Mouse (Mus musculus) midbrain, embryonic 15.5 days (tissue): ENCODE results near the gene Il31. TPM values are rescaled to one million over a fixed set of nuclear protein-coding genes. Genes with fewer than 3 reads are reported as not detected.

Source experiments
- ATAC-seq: fragments of 200-750 bp; cut with Nextera tagmentation; replicated peaks from 2 replicates; pipeline ENCODE4 v1.8.0; 2017; ENCODE audit warnings: moderate TSS enrichment
- H3K27ac ChIP-seq: fragments of 300-500 bp; sonication (generic); 2 replicates; pipeline ENCODE4 v1.5.1; 2015; ENCODE audit warnings: mild to moderate bottlenecking, inconsistent platforms
- H3K27me3 ChIP-seq: fragments of 300-500 bp; sonication (generic); replicated peaks from 2 replicates; pipeline ENCODE4 v1.6.1; 2015; ENCODE audit warnings: inconsistent platforms
- H3K36me3 ChIP-seq: fragments of 300-500 bp; sonication (generic); replicated peaks from 2 replicates; pipeline ENCODE4 v1.6.1; 2015; ENCODE audit warnings: inconsistent platforms
- H3K4me1 ChIP-seq: fragments of 300-500 bp; sonication (generic); 2 replicates; pipeline ENCODE4 v1.6.1; 2015; ENCODE audit warnings: inconsistent platforms
- H3K4me2 ChIP-seq: fragments of 300-500 bp; sonication (generic); 2 replicates; pipeline ENCODE4 v1.6.1; 2015; ENCODE audit warnings: inconsistent platforms, mild to moderate bottlenecking, moderate library complexity
- H3K4me3 ChIP-seq: fragments of 300-500 bp; sonication (generic); 2 replicates; pipeline ENCODE4 v1.5.1; 2015; ENCODE audit warnings: mild to moderate bottlenecking, inconsistent platforms
- H3K9ac ChIP-seq: fragments of 300-500 bp; sonication (generic); 2 replicates; pipeline ENCODE4 v1.6.1; 2015; ENCODE audit warnings: mild to moderate bottlenecking, inconsistent platforms
- H3K9me3 ChIP-seq: fragments of 300-500 bp; sonication (generic); 2 replicates; pipeline ENCODE4 v1.6.1; 2016; ENCODE audit warnings: inconsistent platforms
- WGBS: fragments of 180-500 bp; shearing (Covaris S2); methylation state at CpG from one replicate; pipeline ENCODE4 v1.1.7; 2015; ENCODE audit warnings: mixed read lengths; 5-methylcytosine and 5-hydroxymethylcytosine counted together
- polyA plus RNA-seq: library from polyadenylated mRNA; unstranded; fragments of >200 nt; fragmentation: Nextera tagmentation; extraction: Ambion mirVana; gene quantifications from 2 replicates; pipeline ENCODE4 v1.2.1, GENCODE M21; 2015

Gene Il31
- polyA plus RNA-seq, 1 experiment from 2014 or later = not detected

GRCm38 (mm10) chr5:123461420-123461819 is 27.9 kb downstream of the Il31 start:
- Histone ChIP-seq H3K27me3 (no peaks in the 10 kb centered on the region), H3K9ac (no peak overlapping the region), H3K4me1 (no peaks in the 10 kb centered on the region), H3K9me3 (no peaks in the 10 kb centered on the region), H3K4me3 (no peak overlapping the region), H3K36me3 (no peaks in the 10 kb centered on the region; the same call in 1 of the 2 replicates), H3K4me2 (no peak overlapping the region), H3K27ac (no peak overlapping the region)
- 64% methylated on average over 5 of the region's 5 CpGs for WGBS
- ATAC-seq = no peak

DNA sequence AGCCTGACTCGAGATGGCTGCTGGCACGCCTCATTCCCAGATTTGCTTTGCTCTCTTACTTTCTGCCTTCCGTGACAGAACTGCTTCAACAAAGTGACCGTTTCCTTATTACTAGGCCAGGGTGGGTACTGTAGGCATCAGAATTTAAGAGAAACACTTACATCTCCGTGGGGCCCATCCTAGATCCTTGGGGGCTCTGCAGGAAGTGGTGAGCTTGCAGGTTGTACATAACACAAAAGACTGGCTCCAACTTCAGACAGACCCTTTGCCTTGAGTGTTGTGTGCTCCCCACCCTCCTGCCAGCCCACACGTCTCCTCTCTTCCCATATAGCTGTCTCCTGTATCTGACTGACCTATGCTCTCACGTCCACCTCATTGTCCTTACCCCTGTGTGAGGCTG is 37.4 kb downstream of the Il31 start:
- Histone ChIP-seq H3K27ac (no peak overlapping the region), H3K4me1 (no peaks in the 10 kb centered on the region), H3K9me3 (no peaks in the 10 kb centered on the region), H3K4me2 (no peak overlapping the region), H3K4me3 (no peak overlapping the region), H3K36me3 (peaks cover 51% of the 10 kb centered on the region), H3K9ac (no peak overlapping the region), H3K27me3 (no peaks in the 10 kb centered on the region)
- 92% methylated on average over 7 of the region's 7 CpGs for WGBS
- ATAC-seq = no peak

GRCm38 (mm10) chr5:123444849-123445334 is 44.4 kb downstream of the Il31 start:
- Histone ChIP-seq H3K9ac (no peak overlapping the region), H3K4me1 (no peaks in the 10 kb centered on the region), H3K9me3 (no peaks in the 10 kb centered on the region), H3K4me2 (no peak overlapping the region), H3K27ac (no peak overlapping the region), H3K4me3 (no peak overlapping the region), H3K36me3 (peaks cover 37% of the 10 kb centered on the region), H3K27me3 (no peaks in the 10 kb centered on the region)
- 89% methylated on average over 5 of the region's 5 CpGs for WGBS
- ATAC-seq = no peak

- no peak overlapping the region for H3K4me3 ChIP-seq
- H3K27ac ChIP-seq = no peak overlapping the region
- no peak overlapping the region for H3K4me2 ChIP-seq
- H3K9ac ChIP-seq = no peak overlapping the region
- no peak for ATAC-seq
- H3K9me3 ChIP-seq = no peaks in the 10 kb centered on the region
- H3K27me3 ChIP-seq = no peaks in the 10 kb centered on the region
- peaks cover 31% of the 10 kb centered on the region for H3K36me3 ChIP-seq
- 51% methylated on average over 4 of the region's 4 CpGs for WGBS
- no peaks in the 10 kb centered on the region for H3K4me1 ChIP-seq
Observed at GRCm38 (mm10) chr5:123444069-123444468, 45.2 kb downstream of the Il31 start.

GRCm38 (mm10) chr5:123442283-123442682 is 47.0 kb downstream of the Il31 start:
- Histone ChIP-seq H3K4me3 (no peak overlapping the region), H3K4me1 (no peaks in the 10 kb centered on the region), H3K4me2 (no peak overlapping the region), H3K9me3 (no peaks in the 10 kb centered on the region), H3K9ac (no peak overlapping the region), H3K27ac (no peak overlapping the region), H3K27me3 (no peaks in the 10 kb centered on the region), H3K36me3 (peaks cover 24% of the 10 kb centered on the region)
- ATAC-seq = no peak
- WGBS = 89% methylated on average over 3 of the region's 3 CpGs

DNA sequence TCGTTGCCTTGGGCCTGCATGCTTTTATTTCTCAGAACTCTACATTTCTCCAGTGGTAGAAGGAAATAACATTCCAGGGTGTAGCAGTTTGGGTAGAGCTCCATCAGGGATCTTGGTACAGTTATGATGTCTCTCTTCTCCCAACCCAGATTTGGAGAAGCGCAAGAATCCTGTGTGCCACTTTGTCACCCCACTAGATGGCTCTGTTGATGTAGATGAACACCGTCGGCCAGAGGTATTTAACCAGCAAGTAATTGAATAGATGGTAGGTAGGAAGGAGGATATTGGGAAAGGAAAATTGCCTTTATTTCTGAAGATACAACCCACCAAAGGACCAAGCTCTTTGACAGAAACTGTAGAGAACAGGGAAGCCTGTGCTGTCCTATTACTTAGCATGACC is 48.6 kb downstream of the Il31 start:
- Histone ChIP-seq H3K9ac (no peak overlapping the region), H3K36me3 (peaks cover 18% of the 10 kb centered on the region), H3K9me3 (no peaks in the 10 kb centered on the region), H3K27me3 (no peaks in the 10 kb centered on the region), H3K4me1 (peaks cover 11% of the 10 kb centered on the region), H3K4me3 (no peak overlapping the region), H3K4me2 (no peak overlapping the region), H3K27ac (no peak overlapping the region)
- WGBS = 68% methylated on average over 4 of the region's 4 CpGs
- no peak for ATAC-seq

DNA sequence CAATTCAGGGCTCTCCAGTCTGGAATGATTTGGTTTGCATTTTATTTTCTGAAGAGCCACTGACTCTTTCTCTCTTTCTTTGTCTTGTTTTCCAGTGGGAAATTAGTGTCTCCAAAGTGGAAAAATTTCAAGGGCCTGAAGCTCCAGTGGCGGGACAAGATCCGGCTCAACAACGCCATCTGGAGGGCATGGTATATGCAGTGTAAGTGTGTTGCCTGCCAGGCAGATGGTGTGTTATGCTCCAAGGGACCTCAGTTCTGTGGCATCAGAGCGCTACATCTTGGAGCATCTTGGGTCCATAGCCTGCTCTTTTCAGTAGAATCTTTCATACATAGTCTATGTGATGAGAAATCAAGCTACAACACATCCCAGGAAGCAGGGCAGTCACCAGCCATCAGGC is 49.3 kb downstream of the Il31 start:
- H3K4me3 ChIP-seq = no peak overlapping the region
- ATAC-seq = no peak
- no peak overlapping the region for H3K27ac ChIP-seq
- WGBS = 82% methylated on average over 4 of the region's 4 CpGs
- peaks cover 12% of the 10 kb centered on the region for H3K4me1 ChIP-seq
- no peaks in the 10 kb centered on the region for H3K27me3 ChIP-seq
- H3K36me3 ChIP-seq = peaks cover 17% of the 10 kb centered on the region; the same call in 1 of the 2 replicates
- no peak overlapping the region for H3K9ac ChIP-seq
- H3K4me2 ChIP-seq = no peak overlapping the region
- no peaks in the 10 kb centered on the region for H3K9me3 ChIP-seq

GRCm38 (mm10) chr5:123439312-123439711 is 50.0 kb downstream of the Il31 start:
- no peaks in the 10 kb centered on the region for H3K9me3 ChIP-seq
- H3K36me3 ChIP-seq = peaks cover 17% of the 10 kb centered on the region; the same call in 1 of the 2 replicates
- no peak overlapping the region for H3K4me3 ChIP-seq
- H3K27ac ChIP-seq = no peak overlapping the region
- no peak for ATAC-seq
- H3K27me3 ChIP-seq = no peaks in the 10 kb centered on the region
- H3K4me2 ChIP-seq = no peak overlapping the region
- WGBS = 94% methylated on average over 1 of the region's 1 CpGs
- no peak overlapping the region for H3K9ac ChIP-seq
- peaks cover 12% of the 10 kb centered on the region for H3K4me1 ChIP-seq

GRCm38 (mm10) chr5:123438381-123438780 is 50.9 kb downstream of the Il31 start:
- no peaks in the 10 kb centered on the region for H3K9me3 ChIP-seq
- no peaks in the 10 kb centered on the region for H3K27me3 ChIP-seq
- H3K4me1 ChIP-seq = peaks cover 12% of the 10 kb centered on the region
- 96% methylated on average over 3 of the region's 3 CpGs for WGBS
- ATAC-seq = no peak
- no peak overlapping the region for H3K27ac ChIP-seq
- H3K9ac ChIP-seq = no peak overlapping the region
- no peak overlapping the region for H3K4me3 ChIP-seq
- no peak overlapping the region for H3K4me2 ChIP-seq
- H3K36me3 ChIP-seq = peaks cover 16% of the 10 kb centered on the region; the same call in 1 of the 2 replicates

DNA sequence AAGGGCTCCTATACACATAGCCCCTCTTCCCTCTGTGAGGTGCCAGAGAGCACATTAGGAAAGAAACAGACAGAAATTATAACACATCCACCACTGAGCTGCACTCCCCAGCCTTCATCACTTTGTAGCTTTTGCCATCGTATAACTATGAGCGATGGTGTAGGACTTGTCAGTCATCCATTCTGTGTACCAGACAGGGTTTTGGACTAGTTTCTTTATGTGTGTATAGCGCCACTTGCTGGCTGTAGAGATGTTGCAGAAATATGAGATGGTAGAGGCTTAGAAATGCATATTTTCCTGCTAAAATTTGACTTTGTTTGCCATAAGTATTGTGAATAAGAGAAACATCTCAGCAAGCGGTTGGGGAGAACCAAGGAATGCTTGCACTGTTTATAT is 52.5 kb downstream of the Il31 start:
- ATAC-seq = no peak

GRCm38 (mm10) chr5:123436071-123436779 is 53.1 kb downstream of the Il31 start:
- Histone ChIP-seq H3K4me2 (no peak overlapping the region), H3K27me3 (no peaks in the 10 kb centered on the region), H3K27ac (no peak overlapping the region), H3K4me3 (no peak overlapping the region), H3K9me3 (no peaks in the 10 kb centered on the region), H3K4me1 (peaks cover 12% of the 10 kb centered on the region), H3K9ac (no peak overlapping the region), H3K36me3 (0 out of 2 replicates have a peak, but pooled peaks cover 5% of the 10 kb centered on the region)
- ATAC-seq = no peak
- 57% methylated on average over 8 of the region's 8 CpGs for WGBS

More for the DNA sequence above, 52.5 kb downstream of the Il31 start:
- no peak overlapping the region for H3K9ac ChIP-seq
- 33% methylated on average over 4 of the region's 4 CpGs for WGBS
- no peaks in the 10 kb centered on the region for H3K9me3 ChIP-seq
- H3K4me2 ChIP-seq = no peak overlapping the region
- H3K27ac ChIP-seq = no peak overlapping the region
- peaks cover 12% of the 10 kb centered on the region for H3K4me1 ChIP-seq
- H3K36me3 ChIP-seq = 0 out of 2 replicates have a peak, but pooled peaks cover 5% of the 10 kb centered on the region
- no peak overlapping the region for H3K4me3 ChIP-seq
- H3K27me3 ChIP-seq = no peaks in the 10 kb centered on the region

DNA sequence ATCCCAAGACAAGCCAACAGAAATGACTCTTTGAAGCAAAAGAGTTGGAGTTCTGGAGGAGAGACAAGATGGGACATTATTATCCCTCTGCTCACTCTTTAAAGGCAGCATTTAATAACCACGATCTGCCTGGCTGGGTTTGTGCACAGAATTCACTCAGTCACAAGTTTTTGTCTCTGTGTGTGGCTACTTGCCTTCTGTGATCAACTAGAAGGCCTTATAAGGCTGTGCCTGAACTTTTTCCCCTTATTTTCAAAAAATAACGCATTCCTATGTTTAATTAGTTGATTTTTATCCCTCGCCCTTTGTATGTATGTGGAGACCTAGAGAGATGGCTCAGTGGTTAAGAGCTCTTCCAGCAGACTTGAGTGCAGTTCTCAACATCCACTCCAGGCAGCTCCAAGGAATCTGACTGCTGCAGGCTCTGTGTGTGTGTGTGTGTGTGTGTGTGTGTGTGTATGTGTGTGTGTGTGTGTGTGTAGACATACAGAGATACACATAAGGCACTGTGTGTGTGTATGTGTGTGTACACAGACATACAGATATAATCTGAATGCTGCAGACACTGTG is 56.9 kb downstream of the Il31 start:
- H3K27ac ChIP-seq = no peak overlapping the region
- no peaks in the 10 kb centered on the region for H3K27me3 ChIP-seq
- H3K36me3 ChIP-seq = no peaks in the 10 kb centered on the region
- no peaks in the 10 kb centered on the region for H3K9me3 ChIP-seq
- no peak for ATAC-seq
- H3K9ac ChIP-seq = no peak overlapping the region
- 77% methylated on average over 3 of the region's 3 CpGs for WGBS
- H3K4me1 ChIP-seq = peaks cover 12% of the 10 kb centered on the region
- no peak overlapping the region for H3K4me3 ChIP-seq
- no peak overlapping the region for H3K4me2 ChIP-seq
